Mouse (Mus musculus): Measurements from ENCODE around the gene Ptprd.

DNA sequence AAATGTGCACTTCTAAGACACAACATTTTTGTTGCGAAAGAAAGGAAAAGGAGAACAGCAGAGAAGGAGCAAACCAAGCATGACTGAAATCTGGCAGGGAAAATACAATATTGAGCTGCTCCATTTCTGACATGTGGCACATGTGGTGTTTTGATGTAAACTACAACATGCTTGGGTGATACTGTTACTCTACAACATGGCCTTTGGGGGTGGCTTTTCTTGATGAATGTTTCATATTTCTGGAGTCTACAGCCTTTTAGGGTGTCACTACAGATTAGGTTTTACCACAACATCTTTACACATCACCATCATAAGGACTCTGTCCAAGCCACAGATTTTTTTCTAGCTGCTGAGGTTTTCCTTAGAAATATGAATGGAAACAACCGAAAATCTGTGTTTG lies 501.5 kb downstream of the Ptprd start:
- TF ChIP-seq MAFK (IDR thresholded peaks at IDR 0.05; ENCODE audit: insufficient read depth, low read depth, low read length) (no peak), ZNF384 (IDR thresholded peaks at IDR 0.05; ENCODE audit: low read depth, low read length) (no peak), ZC3H11A (IDR thresholded peaks at IDR 0.05; ENCODE audit: borderline replicate concordance, low read depth, low read length) (no peak), CHD2 (IDR thresholded peaks at IDR 0.05; ENCODE audit: low read depth, low read length) (no peak)
